11 mouse cellular contexts compared by ENCODE assay signal in the genomic region with DNA sequence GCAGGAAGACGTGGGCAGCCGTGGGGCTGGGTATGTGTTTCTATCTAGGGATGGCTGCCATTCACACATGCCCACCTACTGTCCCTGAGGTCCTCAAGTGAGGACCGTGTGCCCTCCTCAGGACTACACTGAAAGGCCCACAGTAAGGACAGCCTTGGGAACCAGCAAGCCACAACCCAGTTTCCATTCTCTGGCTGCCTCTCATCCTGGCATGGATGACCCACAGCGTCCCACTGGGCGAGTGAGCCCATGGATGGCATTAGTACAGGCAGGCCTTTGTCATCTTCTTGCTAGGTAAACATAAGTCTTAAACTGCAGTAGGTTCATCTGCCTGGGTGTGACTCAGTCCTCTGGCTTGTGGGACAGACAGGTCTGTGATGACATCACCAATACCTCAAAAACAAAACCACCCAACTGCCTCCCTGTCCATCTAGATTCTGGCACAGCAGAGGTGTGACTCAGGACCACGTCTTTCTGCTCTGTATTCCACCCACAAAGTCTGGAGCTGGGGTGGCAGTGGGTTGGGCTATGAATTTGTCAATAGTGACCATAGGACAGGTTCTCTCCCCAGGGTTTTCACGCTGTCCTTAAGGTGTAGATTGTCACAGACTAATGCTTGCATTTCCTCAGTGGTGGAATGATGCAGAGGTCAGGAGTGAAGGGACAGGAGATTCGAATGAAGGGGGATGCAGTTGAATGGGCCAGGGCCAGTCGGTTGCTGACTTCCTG. TPM values are rescaled to one million over a fixed set of nuclear protein-coding genes. Genes with fewer than 3 reads are reported as not detected.
DNase-seq lines count a peak whose midpoint lies in the region; ATAC-seq and TF ChIP-seq lines count a peak whose summit lies in the region.
"Had no signal": no experiment of that assay in that cellular context is flagged by ENCODE, and none has a peak within 500 bp of the region (broad histone marks: within the 10 kb centered on the region; RNA-seq: fewer than 3 reads in every experiment).

No protein-coding gene starts in this region.

- H3K9ac ChIP-seq in heart, postnatal 0 days (replicated peaks; ENCODE audit: low read depth, low read length): no peak overlapping the region
- H3K9ac ChIP-seq in heart, embryonic 11.5 days (ENCODE audit: low read depth, low read length): no peak overlapping the region
- no peak overlapping the region for H3K9ac ChIP-seq in neural tube, embryonic 15.5 days (replicated peaks)
- H3K9ac ChIP-seq: forebrain, embryonic 12.5 days; hindbrain, embryonic 12.5 days; neural tube, embryonic 13.5 days had no signal

- no peak for TF ChIP-seq EP300 in heart, postnatal 0 days (IDR thresholded peaks at IDR 0.05; ENCODE audit: low read depth)

- WGBS in heart, postnatal 0 days: 69% methylated on average over 9 of the region's 9 CpGs
- WGBS in heart, embryonic 11.5 days (ENCODE audit: insufficient replicate concordance): 70% methylated on average over 9 of the region's 9 CpGs
- 78% methylated on average over 9 of the region's 9 CpGs for WGBS in neural tube, embryonic 15.5 days

- H3K27ac ChIP-seq in heart, postnatal 0 days (ENCODE audit: low read depth): peak overlapping the region; percentile 66
- no peak overlapping the region for H3K27ac ChIP-seq in heart, embryonic 11.5 days (ENCODE audit: low read depth, low read length)
- peak overlapping the region; percentile 37; the same call in 1 of the 2 replicates for H3K27ac ChIP-seq in neural tube, embryonic 15.5 days (replicated peaks)
- H3K27ac ChIP-seq: forebrain, embryonic 12.5 days; hindbrain, embryonic 12.5 days; neural tube, embryonic 13.5 days had no signal

- H3K4me1 ChIP-seq in heart, postnatal 0 days (ENCODE audit: control insufficient read depth, insufficient read depth): peaks cover 56% of the 10 kb centered on the region
- peaks cover 5% of the 10 kb centered on the region; the same call in 1 of the 2 replicates for H3K4me1 ChIP-seq in heart, embryonic 11.5 days (ENCODE audit: control insufficient read depth, insufficient read depth, low read length)
- peaks cover 4% of the 10 kb centered on the region for H3K4me1 ChIP-seq in neural tube, embryonic 15.5 days
- H3K4me1 ChIP-seq: forebrain, embryonic 12.5 days had no signal

- no peak for DNase-seq in heart, postnatal 0 days (ENCODE audit: low spot score)
- DNase-seq in neural tube, embryonic 10.5 days (ENCODE audit: extremely low spot score, low spot score): no peak
- DNase-seq in splenic B cell, adult 2 months (ENCODE audit: low read depth, low spot score): peak; percentile 49
- DNase-seq in ovary, adult 18-20 months (ENCODE audit: low spot score): no peak
- no peak for DNase-seq in adrenal gland, adult 8-10 months

- H3K36me3 ChIP-seq in heart, postnatal 0 days (replicated peaks; ENCODE audit: control insufficient read depth, insufficient read depth, low read length): no peaks in the 10 kb centered on the region
- no peaks in the 10 kb centered on the region for H3K36me3 ChIP-seq in heart, embryonic 11.5 days (ENCODE audit: control insufficient read depth, insufficient read depth, low read length)
- H3K36me3 ChIP-seq in neural tube, embryonic 15.5 days: no peaks in the 10 kb centered on the region
- no peaks in the 10 kb centered on the region for H3K36me3 ChIP-seq in splenic B cell, adult 2 months (ENCODE audit: control insufficient read depth, insufficient read depth, low read length, poor library complexity, severe bottlenecking)
- H3K36me3 ChIP-seq: forebrain, embryonic 12.5 days; hindbrain, embryonic 12.5 days; neural tube, embryonic 13.5 days had no signal

- no peak for TF ChIP-seq CTCF in heart, postnatal 0 days (IDR thresholded peaks at IDR 0.05; ENCODE audit: low read depth)

- H3K9me3 ChIP-seq in heart, postnatal 0 days (replicated peaks; ENCODE audit: control insufficient read depth, low read length): no peaks in the 10 kb centered on the region
- no peaks in the 10 kb centered on the region for H3K9me3 ChIP-seq in heart, embryonic 11.5 days (replicated peaks; ENCODE audit: control insufficient read depth, low read length)
- H3K9me3 ChIP-seq in neural tube, embryonic 15.5 days (replicated peaks): no peaks in the 10 kb centered on the region
- H3K9me3 ChIP-seq: forebrain, embryonic 12.5 days; hindbrain, embryonic 12.5 days; neural tube, embryonic 13.5 days had no signal

- peak overlapping the region; percentile 22; the same call in 1 of the 2 replicates for H3K4me2 ChIP-seq in heart, postnatal 0 days (ENCODE audit: low read depth, low read length)
- H3K4me2 ChIP-seq in heart, embryonic 11.5 days: no peak overlapping the region
- H3K4me2 ChIP-seq in neural tube, embryonic 15.5 days: no peak overlapping the region
- H3K4me2 ChIP-seq: forebrain, embryonic 12.5 days; hindbrain, embryonic 12.5 days; neural tube, embryonic 13.5 days had no signal

- H3K27me3 ChIP-seq in heart, postnatal 0 days (ENCODE audit: control insufficient read depth, insufficient read depth, low read length): no peaks in the 10 kb centered on the region
- H3K27me3 ChIP-seq in heart, embryonic 11.5 days (ENCODE audit: control insufficient read depth, insufficient read depth, low read length): peaks cover 9% of the 10 kb centered on the region; the same call in 1 of the 2 replicates
- peaks cover 16% of the 10 kb centered on the region; the same call in 1 of the 2 replicates for H3K27me3 ChIP-seq in neural tube, embryonic 15.5 days (replicated peaks)
- H3K27me3 ChIP-seq in splenic B cell, adult 2 months (ENCODE audit: control insufficient read depth, insufficient read depth, low read length, poor library complexity, severe bottlenecking): no peaks in the 10 kb centered on the region

- ATAC-seq in heart, postnatal 0 days (ENCODE audit: insufficient read depth, low read depth): no peak
- no peak for ATAC-seq in heart, embryonic 11.5 days (replicated peaks; ENCODE audit: insufficient number of reproducible peaks, low FRiP score, low TSS enrichment)
- no peak for ATAC-seq in neural tube, embryonic 15.5 days (ENCODE audit: low FRiP score)
- ATAC-seq in activated CD4-positive, CD25-positive, alpha-beta regulatory T cell, adult 4 months: peak; percentile 69

- no peak overlapping the region for H3K4me3 ChIP-seq in heart, postnatal 0 days (ENCODE audit: low read depth, low read length)
- H3K4me3 ChIP-seq in heart, embryonic 11.5 days (ENCODE audit: low read depth, low read length): no peak overlapping the region
- H3K4me3 ChIP-seq in neural tube, embryonic 15.5 days (replicated peaks): no peak overlapping the region
- H3K4me3 ChIP-seq: forebrain, embryonic 12.5 days; hindbrain, embryonic 12.5 days; neural tube, embryonic 13.5 days had no signal

RNA-seq across cellular contexts. Expression of gene Hip1r, which starts 7.3 kb away (rescaled TPM):
- total RNA-seq in heart, postnatal 0 days (2014; rRNA removed; ENCODE audit: low replicate concordance): 16.3 and 29.2 TPM in 2 replicates
- polyA plus RNA-seq in heart, postnatal 0 days (2015; fragmentation: Nextera tagmentation; extraction: Ambion mirVana): 9.3 and 11.9 TPM in 2 replicates
- 2.7 and 2.9 TPM in 2 replicates for polyA plus RNA-seq in heart, embryonic 11.5 days (2014; fragmentation: Nextera tagmentation; extraction: Ambion mirVana)
- polyA plus RNA-seq in neural tube, embryonic 15.5 days (2015; fragmentation: Nextera tagmentation; extraction: Ambion mirVana): 24.1 and 31.0 TPM in 2 replicates
- polyA plus RNA-seq in activated CD4-positive, CD25-positive, alpha-beta regulatory T cell, adult 4 months (2017; shearing (Covaris generic)): 10 to 100 TPM in 1 of 2 experiments, 1 to 10 TPM in 1; 9.9 to 12.9 TPM
- total RNA-seq in adrenal gland, adult 8-10 months (2022): 10 to 100 TPM; 13.2 to 29.8 (median 22.8) TPM

RNA-seq across cellular contexts. Expression of gene Ccdc62, which starts 50.2 kb away (rescaled TPM):
- total RNA-seq in heart, postnatal 0 days (2014; rRNA removed; ENCODE audit: low replicate concordance): 2.0 and 11.5 TPM in 2 replicates
- 5.8 and 7.0 TPM in 2 replicates for polyA plus RNA-seq in heart, postnatal 0 days (2015; fragmentation: Nextera tagmentation; extraction: Ambion mirVana)
- polyA plus RNA-seq in heart, embryonic 11.5 days (2014; fragmentation: Nextera tagmentation; extraction: Ambion mirVana): 6.0 and 6.4 TPM in 2 replicates
- polyA plus RNA-seq in neural tube, embryonic 15.5 days (2015; fragmentation: Nextera tagmentation; extraction: Ambion mirVana): 5.0 and 6.6 TPM in 2 replicates
- polyA plus RNA-seq in activated CD4-positive, CD25-positive, alpha-beta regulatory T cell, adult 4 months (2017; shearing (Covaris generic)): 1 to 10 TPM; 6.1 to 6.9 TPM
- total RNA-seq in adrenal gland, adult 8-10 months (2022): 1 to 10 TPM; 2.0 to 9.8 (median 6.1) TPM

RNA-seq across cellular contexts. Expression of gene Vps37b, which starts 51.4 kb away (rescaled TPM):
- total RNA-seq in heart, postnatal 0 days (2014; rRNA removed; ENCODE audit: low replicate concordance): 51.4 and 59.6 TPM in 2 replicates
- 44.5 and 55.7 TPM in 2 replicates for polyA plus RNA-seq in heart, postnatal 0 days (2015; fragmentation: Nextera tagmentation; extraction: Ambion mirVana)
- 43.3 and 48.2 TPM in 2 replicates for polyA plus RNA-seq in heart, embryonic 11.5 days (2014; fragmentation: Nextera tagmentation; extraction: Ambion mirVana)
- polyA plus RNA-seq in neural tube, embryonic 15.5 days (2015; fragmentation: Nextera tagmentation; extraction: Ambion mirVana): 48.8 and 50.4 TPM in 2 replicates
- 10 to 100 TPM; 17.6 to 22.8 TPM for polyA plus RNA-seq in activated CD4-positive, CD25-positive, alpha-beta regulatory T cell, adult 4 months (2017; shearing (Covaris generic))
- 100 to 1,000 TPM in 1 of 4 experiments, 10 to 100 TPM in 3; 76.1 to 101 (median 91.9) TPM for total RNA-seq in adrenal gland, adult 8-10 months (2022)

RNA-seq across cellular contexts. Expression of gene Gm43518, which starts 53.5 kb away (rescaled TPM):
- total RNA-seq in heart, postnatal 0 days (2014; rRNA removed; ENCODE audit: low replicate concordance): not detected in 2 replicates
- polyA plus RNA-seq in heart, postnatal 0 days (2015; fragmentation: Nextera tagmentation; extraction: Ambion mirVana): 1.6 and 1.8 TPM in 2 replicates
- polyA plus RNA-seq in heart, embryonic 11.5 days (2014; fragmentation: Nextera tagmentation; extraction: Ambion mirVana): 0.93 and 1.2 TPM in 2 replicates
- 4.3 and 5.9 TPM in 2 replicates for polyA plus RNA-seq in neural tube, embryonic 15.5 days (2015; fragmentation: Nextera tagmentation; extraction: Ambion mirVana)
- 1 to 10 TPM; 3.1 to 3.7 TPM for polyA plus RNA-seq in activated CD4-positive, CD25-positive, alpha-beta regulatory T cell, adult 4 months (2017; shearing (Covaris generic))
- total RNA-seq in adrenal gland, adult 8-10 months (2022): 1 to 10 TPM in 3 of 4 experiments, under 1 TPM in 1; 0.87 to 2.5 (median 2.2) TPM
